Mouse (Mus musculus): ENCODE results near the gene Foxl1.

DNA sequence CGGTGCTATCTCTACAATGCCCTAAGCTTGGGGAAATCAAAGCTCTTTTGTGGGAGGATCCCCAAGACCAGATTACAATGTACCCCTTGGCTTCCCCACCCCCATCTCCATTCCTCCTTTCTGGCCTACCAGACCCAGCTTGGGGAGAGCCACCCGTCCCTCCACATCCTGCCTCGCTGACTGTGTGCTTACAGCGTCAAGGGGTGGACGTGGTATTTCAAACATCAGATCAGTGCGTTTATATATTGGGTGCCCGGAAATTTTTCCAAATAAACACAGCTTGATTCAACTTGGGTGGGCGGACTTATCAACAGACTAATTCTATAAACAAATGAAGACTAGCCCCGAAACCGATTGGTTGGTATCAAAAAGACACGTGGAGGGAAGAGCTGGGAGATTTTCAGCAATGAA, 444 bp upstream of the Foxl1 start:
- TF ChIP-seq POLR2A (IDR thresholded peaks at IDR 0.05; ENCODE audit: control insufficient read depth, low read depth, low read length) = no peak
- no peak for TF ChIP-seq CTCF (IDR thresholded peaks at IDR 0.05; ENCODE audit: control insufficient read depth, insufficient read depth, insufficient replicate concordance, low read depth, low read length)

Data from testis, adult 2 months (tissue).